Mouse (Mus musculus) ES-E14 (cell line): Measurements from ENCODE around the gene Olfr1247. TPM values are rescaled to one million over a fixed set of nuclear protein-coding genes. Genes with fewer than 3 reads are reported as not detected.
"Not testable (repeated sequence)": the region's sequence is repeated elsewhere in the genome, so short reads cannot be mapped to it uniquely, and the experiment has no call there.

Experiments
- DNase-seq: peaks from one replicate; pipeline ENCODE4 v3.0.0-alpha.2; 2013; ENCODE audit warnings: low read depth, low spot score
- H3K27ac ChIP-seq: 2 replicates; pipeline ENCODE4 v1.5.1; 2012; ENCODE audit warnings: low read depth, mild to moderate bottlenecking, low read length, moderate library complexity, mixed read lengths; ENCODE audit not compliant: poor library complexity, insufficient read depth, severe bottlenecking
- H3K36me3 ChIP-seq: 2 replicates; pipeline ENCODE4 v1.6.1; 2012; ENCODE audit warnings: mild to moderate bottlenecking, low read length, moderate library complexity, mixed read lengths; ENCODE audit not compliant: control insufficient read depth, poor library complexity, insufficient read depth, severe bottlenecking
- H3K4me1 ChIP-seq, 2 experiments: fragments of 150-350 bp in 1 of 2; sonication (generic) in 1 of 2; 2 replicates each; pipeline ENCODE4 v1.6.1; 2012; ENCODE audit warnings: low read length in 2 of 2, mild to moderate bottlenecking in 1 of 2, mixed read lengths in 1 of 2; ENCODE audit not compliant: control insufficient read depth in 2 of 2, insufficient read depth in 2 of 2, poor library complexity in 1 of 2
- H3K4me3 ChIP-seq, 2 experiments: fragments of 150-350 bp in 1 of 2; sonication (generic) in 1 of 2; 2 replicates each; pipeline ENCODE4 v1.5.1; 2012; ENCODE audit warnings: low read length in 2 of 2, low read depth in 1 of 2, mild to moderate bottlenecking in 1 of 2, mixed read lengths in 1 of 2; ENCODE audit not compliant: insufficient read depth in 1 of 2, poor library complexity in 1 of 2, severe bottlenecking in 1 of 2
- H3K9ac ChIP-seq: 2 replicates; pipeline ENCODE4 v1.6.1; 2012; ENCODE audit warnings: low read depth, mild to moderate bottlenecking, low read length, mixed read lengths; ENCODE audit not compliant: poor library complexity, insufficient read depth, severe bottlenecking
- H3K9me3 ChIP-seq: fragments of 150-350 bp; sonication (generic); 2 replicates; pipeline ENCODE4 v1.6.1; 2012; ENCODE audit warnings: low read depth, mild to moderate bottlenecking, low read length; ENCODE audit not compliant: control insufficient read depth, insufficient read depth
- CHD2 ChIP-seq: IDR thresholded peaks from 2 replicates; pipeline ENCODE4 v1.6.1; 2014; ENCODE audit warnings: mild to moderate bottlenecking, low read depth, low read length, inconsistent platforms
- HCFC1 ChIP-seq: IDR thresholded peaks from 2 replicates; pipeline ENCODE4 v1.6.1; 2012; ENCODE audit warnings: low read length, inconsistent platforms, borderline replicate concordance; ENCODE audit not compliant: insufficient read depth
- MAFK ChIP-seq: IDR thresholded peaks from 2 replicates; pipeline ENCODE4 v1.6.1; 2014; ENCODE audit warnings: mild to moderate bottlenecking, low read depth, low read length, inconsistent platforms; ENCODE audit not compliant: insufficient read depth
- ZC3H11A ChIP-seq: IDR thresholded peaks from 2 replicates; pipeline ENCODE4 v1.6.1; 2012; ENCODE audit warnings: low read depth, mild to moderate bottlenecking, inconsistent platforms, low read length, borderline replicate concordance
- ZNF384 ChIP-seq: IDR thresholded peaks from 2 replicates; pipeline ENCODE4 v1.6.1; 2012; ENCODE audit warnings: low read depth, low read length, inconsistent platforms
- in situ Hi-C, 2 experiments: fragments of 600-800 bp; cut with MboI; formaldehyde crosslinking; loops; one replicate each; pipeline ENCODE4 v1.15.1; 2025; ENCODE audit warnings: low sequenced_read_pairs in 2 of 2, inconsistent platforms in 1 of 2; ENCODE audit not compliant: unreplicated experiment in 2 of 2
- total RNA-seq: library from RNA; depleted of rRNA; stranded (reverse); fragments of 300-350 nt; gene quantifications from 2 replicates; pipeline ENCODE4 v1.2.3, GENCODE M21; 2012; rRNA removed

Olfr1247 gene
- total RNA-seq, result not detected in 2 replicates

- in situ Hi-C loops, result no loop called here
- Histone ChIP-seq H3K4me1 (no peaks in the 10 kb centered on the region), H3K36me3 (no peaks in the 10 kb centered on the region), H3K9me3 (no peaks in the 10 kb centered on the region), H3K4me3 (no peak within 1 kb of the TSS), H3K27ac (no peak within 1 kb of the TSS), H3K9ac (no peak within 1 kb of the TSS)
- TF ChIP-seq ZNF384, result no peak
- TF ChIP-seq HCFC1, result no peak
- TF ChIP-seq MAFK, result no peak
- DNase-seq, result no peak
Observed at GRCm38 (mm10) chr2:89614030-89614429, at the start of gene Olfr1247. Gene Olfr1247, minus strand, starts transcription at chr2:89614130.

GRCm38 (mm10) chr2:89661367-89661766 is 47.4 kb upstream of the Olfr1247 start, which contains the start of gene Olfr1250:
Gene Olfr1250, minus strand, starts transcription at chr2:89661467.
- no peak within 1 kb of the TSS for H3K9ac ChIP-seq
- no peaks in the 10 kb centered on the region for H3K36me3 ChIP-seq
- H3K4me3 ChIP-seq, result no peak within 1 kb of the TSS
- in situ Hi-C loops, result no loop called here
- H3K9me3 ChIP-seq, result no peaks in the 10 kb centered on the region
- TF ChIP-seq CHD2 (no peak), MAFK (no peak), ZNF384 (no peak)
- no peak for DNase-seq
- no peaks in the 10 kb centered on the region for H3K4me1 ChIP-seq
- no peak within 1 kb of the TSS for H3K27ac ChIP-seq

DNA sequence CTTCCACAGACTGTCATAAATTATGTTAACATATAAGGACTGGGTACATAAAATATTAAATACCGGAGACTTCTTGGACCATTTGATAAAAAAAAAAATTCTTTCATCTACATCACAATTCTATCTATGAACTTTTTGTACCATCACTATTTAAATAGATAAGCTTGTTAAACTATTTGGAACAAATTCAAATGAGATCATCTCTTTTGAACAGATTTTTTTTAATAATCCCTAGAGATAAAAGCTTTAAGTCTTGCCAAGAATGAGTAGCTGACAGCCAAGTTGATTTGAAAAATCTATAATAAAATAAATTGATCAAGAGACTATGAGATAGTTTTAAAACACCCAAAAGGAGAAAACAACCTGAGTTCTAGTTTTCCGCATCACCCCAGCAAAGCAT is 21.0 kb upstream of the Olfr1247 start, which contains the start of gene Olfr1249:
TSS of gene Olfr1249 (minus strand) at position 101 of the 400 bp plus-strand sequence.
- H3K36me3 ChIP-seq, result no peaks in the 10 kb centered on the region
- H3K4me1 ChIP-seq, result no peaks in the 10 kb centered on the region
- H3K4me3 ChIP-seq, result no peak within 1 kb of the TSS
- no peak within 1 kb of the TSS for H3K9ac ChIP-seq
- no peak within 1 kb of the TSS for H3K27ac ChIP-seq
- in situ Hi-C loops, result no loop called here
- DNase-seq, result no peak
- no peak for TF ChIP-seq CHD2
- TF ChIP-seq MAFK, result no peak
- no peak for TF ChIP-seq HCFC1
- no peak for TF ChIP-seq ZNF384
- no peak for TF ChIP-seq ZC3H11A
- H3K9me3 ChIP-seq, result no peaks in the 10 kb centered on the region

- H3K4me3 ChIP-seq, H3K9ac ChIP-seq, DNase-seq, H3K27ac ChIP-seq, in situ Hi-C loops, H3K36me3 ChIP-seq, H3K4me1 ChIP-seq, H3K9me3 ChIP-seq: not testable (repeated sequence)
Observed at GRCm38 (mm10) chr2:89618145-89618544, 4.2 kb upstream of the Olfr1247 start, which contains the start of gene Olfr1248. Gene Olfr1248, minus strand, starts transcription at chr2:89618245.

DNA sequence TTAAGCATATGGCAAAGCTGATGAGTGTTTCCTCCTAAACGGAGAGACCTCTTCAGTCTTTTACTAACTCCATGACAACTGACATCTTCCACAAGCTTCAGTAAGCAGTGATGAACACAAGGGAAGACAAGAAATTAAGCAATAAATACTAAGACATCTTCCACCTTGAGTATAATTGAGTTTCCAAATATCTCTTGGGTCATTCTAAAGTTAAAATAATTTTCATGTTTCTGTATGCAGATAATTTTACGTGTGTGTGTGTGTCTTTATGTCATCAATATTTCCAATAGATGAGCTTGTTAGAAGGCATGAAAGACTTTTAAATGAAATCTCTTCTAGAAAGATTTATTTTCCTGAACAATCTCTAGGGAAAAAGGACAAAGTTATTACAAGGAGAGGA is 20.9 kb downstream of the Olfr1247 start, which contains the start of gene Olfr1246:
TSS of gene Olfr1246 (minus strand) at position 101 of the 400 bp plus-strand sequence.
- Histone ChIP-seq H3K27ac (no peak within 1 kb of the TSS), H3K9me3 (no peaks in the 10 kb centered on the region), H3K36me3 (no peaks in the 10 kb centered on the region), H3K4me1 (no peaks in the 10 kb centered on the region), H3K4me3 (no peak within 1 kb of the TSS), H3K9ac (no peak within 1 kb of the TSS)
- no peak for DNase-seq
- in situ Hi-C loops, result no loop called here
- TF ChIP-seq MAFK (no peak), CHD2 (no peak), HCFC1 (no peak), ZC3H11A (no peak), ZNF384 (no peak)
